Mouse (Mus musculus): ENCODE results near the gene Tmprss9. TPM values are rescaled to one million over a fixed set of nuclear protein-coding genes. Genes with fewer than 3 reads are reported as not detected.

The Tmprss9 gene
- polyA plus RNA-seq, 1 experiment = 0.03 TPM

- Histone ChIP-seq H3K4me1 (ENCODE audit: control insufficient read depth) (peaks cover 47% of the 10 kb centered on the region), H3K4me3 (replicated peaks) (no peak overlapping the region), H3K9me3 (ENCODE audit: control insufficient read depth, low read length) (peaks cover 12% of the 10 kb centered on the region; the same call in 1 of the 2 replicates), H3K36me3 (ENCODE audit: control insufficient read depth) (no peaks in the 10 kb centered on the region), H3K27me3 (ENCODE audit: control insufficient read depth) (peaks cover 77% of the 10 kb centered on the region)
- no peak for TF ChIP-seq TAL1 (IDR thresholded peaks at IDR 0.05; ENCODE audit: low read length)
- TF ChIP-seq GATA1 (IDR thresholded peaks at IDR 0.05; ENCODE audit: low read length) = no peak
Measured at GRCm38 (mm10) chr10:80931153-80931671, 59.6 kb downstream of the Tmprss9 start.

- peaks cover 47% of the 10 kb centered on the region for H3K4me1 ChIP-seq (ENCODE audit: control insufficient read depth)
- no peak overlapping the region for H3K4me3 ChIP-seq (replicated peaks)
- H3K9me3 ChIP-seq (ENCODE audit: control insufficient read depth, low read length) = peaks cover 12% of the 10 kb centered on the region; the same call in 1 of the 2 replicates
- TF ChIP-seq GATA1 (IDR thresholded peaks at IDR 0.05; ENCODE audit: low read length) = no peak
- TF ChIP-seq TAL1 (IDR thresholded peaks at IDR 0.05; ENCODE audit: low read length) = no peak
- no peaks in the 10 kb centered on the region for H3K36me3 ChIP-seq (ENCODE audit: control insufficient read depth)
- H3K27me3 ChIP-seq (ENCODE audit: control insufficient read depth) = peaks cover 82% of the 10 kb centered on the region
Measured at GRCm38 (mm10) chr10:80931695-80932094, 60.0 kb downstream of the Tmprss9 start.

GRCm38 (mm10) chr10:80932206-80932605, 60.6 kb downstream of the Tmprss9 start:
- TF ChIP-seq GATA1 (IDR thresholded peaks at IDR 0.05; ENCODE audit: low read length) (no peak), TAL1 (IDR thresholded peaks at IDR 0.05; ENCODE audit: low read length) (no peak)
- Histone ChIP-seq H3K4me3 (replicated peaks) (no peak overlapping the region), H3K27me3 (ENCODE audit: control insufficient read depth) (peaks cover 87% of the 10 kb centered on the region), H3K36me3 (ENCODE audit: control insufficient read depth) (no peaks in the 10 kb centered on the region), H3K9me3 (ENCODE audit: control insufficient read depth, low read length) (peaks cover 12% of the 10 kb centered on the region; the same call in 1 of the 2 replicates), H3K4me1 (ENCODE audit: control insufficient read depth) (peaks cover 47% of the 10 kb centered on the region)

GRCm38 (mm10) chr10:80932700-80933420, 61.2 kb downstream of the Tmprss9 start:
- Histone ChIP-seq H3K9me3 (ENCODE audit: control insufficient read depth, low read length) (peaks cover 12% of the 10 kb centered on the region; the same call in 1 of the 2 replicates), H3K4me1 (ENCODE audit: control insufficient read depth) (peaks cover 50% of the 10 kb centered on the region), H3K27me3 (ENCODE audit: control insufficient read depth) (peaks cover 94% of the 10 kb centered on the region), H3K36me3 (ENCODE audit: control insufficient read depth) (no peaks in the 10 kb centered on the region), H3K4me3 (replicated peaks) (no peak overlapping the region)
- TF ChIP-seq GATA1 (IDR thresholded peaks at IDR 0.05; ENCODE audit: low read length) (no peak), TAL1 (IDR thresholded peaks at IDR 0.05; ENCODE audit: low read length) (no peak)

GRCm38 (mm10) chr10:80933421-80933979, 61.9 kb downstream of the Tmprss9 start:
- H3K9me3 ChIP-seq (ENCODE audit: control insufficient read depth, low read length) = peaks cover 12% of the 10 kb centered on the region; the same call in 1 of the 2 replicates
- H3K36me3 ChIP-seq (ENCODE audit: control insufficient read depth) = no peaks in the 10 kb centered on the region
- H3K27me3 ChIP-seq (ENCODE audit: control insufficient read depth) = peaks cover 100% of the 10 kb centered on the region
- no peak for TF ChIP-seq GATA1 (IDR thresholded peaks at IDR 0.05; ENCODE audit: low read length)
- no peak for TF ChIP-seq TAL1 (IDR thresholded peaks at IDR 0.05; ENCODE audit: low read length)
- no peak overlapping the region for H3K4me3 ChIP-seq (replicated peaks)
- H3K4me1 ChIP-seq (ENCODE audit: control insufficient read depth) = peaks cover 50% of the 10 kb centered on the region

GRCm38 (mm10) chr10:80934136-80934985, 62.7 kb downstream of the Tmprss9 start:
- H3K9me3 ChIP-seq (ENCODE audit: control insufficient read depth, low read length) = peaks cover 12% of the 10 kb centered on the region; the same call in 1 of the 2 replicates
- H3K36me3 ChIP-seq (ENCODE audit: control insufficient read depth) = no peaks in the 10 kb centered on the region
- H3K27me3 ChIP-seq (ENCODE audit: control insufficient read depth) = peaks cover 100% of the 10 kb centered on the region
- no peak overlapping the region for H3K4me3 ChIP-seq (replicated peaks)
- peaks cover 45% of the 10 kb centered on the region for H3K4me1 ChIP-seq (ENCODE audit: control insufficient read depth)
- TF ChIP-seq GATA1 (IDR thresholded peaks at IDR 0.05; ENCODE audit: low read length) (no peak), TAL1 (IDR thresholded peaks at IDR 0.05; ENCODE audit: low read length) (no peak)

- Histone ChIP-seq H3K4me3 (replicated peaks) (no peak overlapping the region), H3K9me3 (ENCODE audit: control insufficient read depth, low read length) (peaks cover 10% of the 10 kb centered on the region; the same call in 1 of the 2 replicates), H3K27me3 (ENCODE audit: control insufficient read depth) (peaks cover 100% of the 10 kb centered on the region), H3K36me3 (ENCODE audit: control insufficient read depth) (no peaks in the 10 kb centered on the region), H3K4me1 (ENCODE audit: control insufficient read depth) (peaks cover 46% of the 10 kb centered on the region)
- TF ChIP-seq GATA1 (IDR thresholded peaks at IDR 0.05; ENCODE audit: low read length) (no peak), TAL1 (IDR thresholded peaks at IDR 0.05; ENCODE audit: low read length) (no peak)
Measured at GRCm38 (mm10) chr10:80935241-80935640, 63.6 kb downstream of the Tmprss9 start.

- Histone ChIP-seq H3K9me3 (ENCODE audit: control insufficient read depth, low read length) (peaks cover 8% of the 10 kb centered on the region; the same call in 1 of the 2 replicates), H3K27me3 (ENCODE audit: control insufficient read depth) (peaks cover 100% of the 10 kb centered on the region), H3K4me3 (replicated peaks) (no peak overlapping the region), H3K4me1 (ENCODE audit: control insufficient read depth) (peaks cover 46% of the 10 kb centered on the region), H3K36me3 (ENCODE audit: control insufficient read depth) (no peaks in the 10 kb centered on the region)
- TF ChIP-seq GATA1 (IDR thresholded peaks at IDR 0.05; ENCODE audit: low read length) (no peak), TAL1 (IDR thresholded peaks at IDR 0.05; ENCODE audit: low read length) (no peak)
Measured at GRCm38 (mm10) chr10:80935698-80936097, 64.0 kb downstream of the Tmprss9 start.

Measured in erythroblast, embryonic 14.5 days (primary cell).